Mouse (Mus musculus) neural tube, embryonic 15.5 days (tissue): Measurements from ENCODE around the gene Catip. TPM values are rescaled to one million over a fixed set of nuclear protein-coding genes. Genes with fewer than 3 reads are reported as not detected.
"Not testable (repeated sequence)": the region's sequence is repeated elsewhere in the genome, so short reads cannot be mapped to it uniquely, and the experiment has no call there.

Source experiments
- ATAC-seq: fragments of 200-750 bp; cut with Nextera tagmentation; 2 replicates; pipeline ENCODE4 v1.8.0; 2017; ENCODE audit warnings: mild to moderate bottlenecking, moderate TSS enrichment, moderate library complexity; ENCODE audit not compliant: low FRiP score
- H3K27ac ChIP-seq: fragments of 300-500 bp; sonication (generic); replicated peaks from 2 replicates; pipeline ENCODE4 v1.5.1; 2015; ENCODE audit warnings: mild to moderate bottlenecking, inconsistent platforms
- H3K27me3 ChIP-seq: fragments of 300-500 bp; sonication (generic); replicated peaks from 2 replicates; pipeline ENCODE4 v1.6.1; 2015; ENCODE audit warnings: inconsistent platforms
- H3K36me3 ChIP-seq: fragments of 300-500 bp; sonication (generic); 2 replicates; pipeline ENCODE4 v1.6.1; 2015; ENCODE audit warnings: inconsistent platforms
- H3K4me1 ChIP-seq: fragments of 300-500 bp; sonication (generic); 2 replicates; pipeline ENCODE4 v1.6.1; 2015; ENCODE audit warnings: inconsistent platforms
- H3K4me2 ChIP-seq: fragments of 300-500 bp; sonication (generic); 2 replicates; pipeline ENCODE4 v1.6.1; 2015; ENCODE audit warnings: inconsistent platforms, mild to moderate bottlenecking, moderate library complexity
- H3K4me3 ChIP-seq: fragments of 300-500 bp; sonication (generic); replicated peaks from 2 replicates; pipeline ENCODE4 v1.5.1; 2015; ENCODE audit warnings: mild to moderate bottlenecking, inconsistent platforms
- H3K9ac ChIP-seq: fragments of 300-500 bp; sonication (generic); replicated peaks from 2 replicates; pipeline ENCODE4 v1.6.1; 2015; ENCODE audit warnings: mild to moderate bottlenecking, inconsistent platforms
- H3K9me3 ChIP-seq: fragments of 300-500 bp; sonication (generic); replicated peaks from 2 replicates; pipeline ENCODE4 v1.6.1; 2016; ENCODE audit warnings: inconsistent platforms
- WGBS: fragments of 180-500 bp; shearing (Covaris S2); methylation state at CpG from one replicate; pipeline ENCODE4 v1.1.7; 2015; ENCODE audit warnings: mixed read lengths; 5-methylcytosine and 5-hydroxymethylcytosine counted together
- polyA plus RNA-seq: library from polyadenylated mRNA; unstranded; fragments of >200 nt; fragmentation: Nextera tagmentation; extraction: Ambion mirVana; gene quantifications from 2 replicates; pipeline ENCODE4 v1.2.1, GENCODE M21; 2015

Gene Catip
- polyA plus RNA-seq, 1 experiment from 2014 or later: 1.1 TPM

- no peaks in the 10 kb centered on the region for H3K9me3 ChIP-seq
- H3K27ac ChIP-seq: no peak overlapping the region
- WGBS: 94% methylated on average over 9 of the region's 9 CpGs
- no peak overlapping the region for H3K4me2 ChIP-seq
- no peak for ATAC-seq
- H3K4me1 ChIP-seq: peaks cover 46% of the 10 kb centered on the region
- no peak overlapping the region for H3K4me3 ChIP-seq
- no peak overlapping the region for H3K9ac ChIP-seq
- H3K27me3 ChIP-seq: peaks cover 9% of the 10 kb centered on the region
- H3K36me3 ChIP-seq: peaks cover 6% of the 10 kb centered on the region
These were observed 32.4 kb downstream of the Catip start for GRCm38 (mm10) chr1:74394311-74394710.

DNA sequence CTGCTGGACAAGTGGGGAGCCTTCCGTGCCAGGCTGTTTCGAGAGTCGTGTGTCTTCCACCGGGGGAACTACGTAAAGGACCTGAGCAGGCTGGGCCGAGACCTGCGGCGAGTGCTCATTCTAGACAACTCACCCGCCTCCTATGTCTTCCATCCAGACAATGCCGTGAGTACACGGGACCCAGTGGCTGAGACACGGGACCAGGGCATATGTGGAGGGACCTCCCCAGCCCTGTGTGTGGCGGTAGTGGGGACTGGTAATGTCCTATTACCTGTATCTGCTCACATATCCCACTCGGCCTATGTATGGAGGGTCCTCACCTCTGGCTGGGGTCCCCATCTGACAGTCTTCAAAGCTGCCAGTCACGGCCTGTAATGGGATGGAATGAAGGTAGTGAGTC lies 33.0 kb downstream of the Catip start:
- peaks cover 6% of the 10 kb centered on the region for H3K36me3 ChIP-seq
- ATAC-seq: no peak
- WGBS: 91% methylated on average over 15 of the region's 15 CpGs

GRCm38 (mm10) chr1:74395290-74395689 lies 33.4 kb downstream of the Catip start:
- Histone ChIP-seq H3K27me3 (peaks cover 7% of the 10 kb centered on the region; the same call in 1 of the 2 replicates), H3K9me3 (no peaks in the 10 kb centered on the region), H3K27ac (no peak overlapping the region), H3K4me1 (peaks cover 38% of the 10 kb centered on the region), H3K9ac (no peak overlapping the region), H3K4me2 (no peak overlapping the region), H3K36me3 (peaks cover 6% of the 10 kb centered on the region), H3K4me3 (no peak overlapping the region)
- WGBS: 90% methylated on average over 13 of the region's 13 CpGs
- ATAC-seq: no peak

More for the DNA sequence above, 33.0 kb downstream of the Catip start:
- Histone ChIP-seq H3K27ac (no peak overlapping the region), H3K4me1 (peaks cover 43% of the 10 kb centered on the region), H3K4me3 (no peak overlapping the region), H3K27me3 (peaks cover 7% of the 10 kb centered on the region), H3K4me2 (no peak overlapping the region), H3K9ac (no peak overlapping the region), H3K9me3 (no peaks in the 10 kb centered on the region)

- peak overlapping the region; percentile 81; the same call in 1 of the 2 replicates for H3K27ac ChIP-seq
- WGBS: 10% methylated on average over 12 of the region's 12 CpGs
These were observed 34.7 kb downstream of the Catip start for GRCm38 (mm10) chr1:74396456-74397222.

GRCm38 (mm10) chr1:74397268-74397918 lies 35.5 kb downstream of the Catip start:
- Histone ChIP-seq H3K27ac (peak overlapping the region; percentile 81), H3K9ac (peak overlapping the region; percentile 44), H3K4me2 (peak overlapping the region; percentile 82), H3K9me3 (no peaks in the 10 kb centered on the region), H3K4me3 (peak overlapping the region; percentile 45), H3K27me3 (no peaks in the 10 kb centered on the region), H3K36me3 (peaks cover 6% of the 10 kb centered on the region), H3K4me1 (peaks cover 23% of the 10 kb centered on the region)
- ATAC-seq: peak; percentile 87
- WGBS: under 1% methylated on average over 41 of the region's 41 CpGs

More at GRCm38 (mm10) chr1:74396456-74397222, 34.7 kb downstream of the Catip start:
- not testable (repeated sequence) for H3K9me3 ChIP-seq, H3K36me3 ChIP-seq, H3K27me3 ChIP-seq, ATAC-seq
- peak overlapping the region; percentile 44; the same call in 1 of the 2 replicates for H3K9ac ChIP-seq
- peaks cover 28% of the 10 kb centered on the region for H3K4me1 ChIP-seq
- H3K4me3 ChIP-seq: peak overlapping the region; percentile 45
- H3K4me2 ChIP-seq: peak overlapping the region; percentile 82

DNA sequence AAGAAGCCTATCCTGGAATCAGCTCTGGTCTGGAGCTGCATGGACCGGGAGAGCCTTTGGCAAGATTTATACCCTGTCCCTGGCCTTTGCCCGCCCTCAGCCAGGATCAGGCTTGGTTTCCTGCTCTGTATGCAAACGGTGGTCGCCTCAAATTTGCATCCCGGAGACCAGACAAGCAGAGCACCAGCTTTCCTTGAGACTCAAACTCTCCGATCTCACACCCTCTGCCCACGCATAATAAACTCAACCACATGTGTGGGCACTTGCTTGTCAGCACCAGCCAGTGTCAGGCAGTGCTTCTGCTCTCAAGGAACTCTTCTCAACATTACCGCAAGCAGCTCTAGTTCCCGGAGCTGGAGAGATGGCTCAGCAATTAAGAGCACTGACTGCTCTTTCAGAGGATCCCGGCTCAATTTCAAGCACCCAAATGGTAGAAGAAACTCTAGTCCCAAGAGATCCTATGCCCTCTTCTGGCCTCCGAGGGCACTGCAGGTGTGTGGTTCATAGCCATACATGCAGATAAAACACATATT lies 36.1 kb downstream of the Catip start:
- Histone ChIP-seq H3K4me2 (peak overlapping the region; percentile 82), H3K4me1 (peaks cover 17% of the 10 kb centered on the region), H3K9me3 (no peaks in the 10 kb centered on the region), H3K9ac (peak overlapping the region; percentile 44), H3K36me3 (peaks cover 6% of the 10 kb centered on the region), H3K27me3 (no peaks in the 10 kb centered on the region), H3K4me3 (peak overlapping the region; percentile 45), H3K27ac (peak overlapping the region; percentile 81)
- WGBS: 3% methylated on average over 11 of the region's 11 CpGs
- peak; percentile 27; the same call in 1 of the 2 replicates for ATAC-seq

GRCm38 (mm10) chr1:74400531-74400930 lies 38.6 kb downstream of the Catip start:
- H3K27ac ChIP-seq: no peak overlapping the region
- WGBS: 89% methylated on average over 3 of the region's 3 CpGs
- no peaks in the 10 kb centered on the region for H3K27me3 ChIP-seq
- H3K9me3 ChIP-seq: no peaks in the 10 kb centered on the region
- H3K4me3 ChIP-seq: no peak overlapping the region
- H3K4me2 ChIP-seq: no peak overlapping the region
- H3K9ac ChIP-seq: no peak overlapping the region
- H3K36me3 ChIP-seq: no peaks in the 10 kb centered on the region
- ATAC-seq: no peak
- peaks cover 11% of the 10 kb centered on the region for H3K4me1 ChIP-seq

- no peaks in the 10 kb centered on the region for H3K9me3 ChIP-seq
- WGBS: 55% methylated on average over 16 of the region's 16 CpGs
- peaks cover 11% of the 10 kb centered on the region for H3K4me1 ChIP-seq
- ATAC-seq: no peak
- no peak overlapping the region for H3K4me2 ChIP-seq
- no peak overlapping the region for H3K9ac ChIP-seq
- H3K27ac ChIP-seq: no peak overlapping the region
- H3K4me3 ChIP-seq: no peak overlapping the region
- H3K36me3 ChIP-seq: no peaks in the 10 kb centered on the region
- no peaks in the 10 kb centered on the region for H3K27me3 ChIP-seq
These were observed 39.3 kb downstream of the Catip start for GRCm38 (mm10) chr1:74401015-74401702.

DNA sequence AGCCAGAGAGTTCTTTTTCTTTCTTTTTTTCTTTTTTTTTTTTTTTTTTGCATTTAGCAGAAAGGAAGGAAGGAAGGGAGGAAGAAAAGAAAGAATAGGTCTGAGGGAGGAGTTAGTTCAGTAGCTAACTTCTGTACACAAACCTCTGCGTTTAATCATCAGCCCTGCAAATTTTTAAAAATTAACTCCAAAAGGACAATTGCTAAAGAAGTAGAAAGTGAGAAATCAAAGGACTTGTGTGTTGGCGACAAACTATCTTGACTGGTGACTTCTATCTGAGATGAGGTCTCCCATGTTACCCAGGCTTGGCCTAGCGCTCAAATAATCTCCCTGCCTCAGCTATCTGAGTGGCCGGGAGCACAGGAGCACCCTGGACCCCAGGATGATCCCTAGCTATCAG lies 42.3 kb downstream of the Catip start:
- H3K27ac ChIP-seq: no peak overlapping the region
- H3K4me3 ChIP-seq: no peak overlapping the region

DNA sequence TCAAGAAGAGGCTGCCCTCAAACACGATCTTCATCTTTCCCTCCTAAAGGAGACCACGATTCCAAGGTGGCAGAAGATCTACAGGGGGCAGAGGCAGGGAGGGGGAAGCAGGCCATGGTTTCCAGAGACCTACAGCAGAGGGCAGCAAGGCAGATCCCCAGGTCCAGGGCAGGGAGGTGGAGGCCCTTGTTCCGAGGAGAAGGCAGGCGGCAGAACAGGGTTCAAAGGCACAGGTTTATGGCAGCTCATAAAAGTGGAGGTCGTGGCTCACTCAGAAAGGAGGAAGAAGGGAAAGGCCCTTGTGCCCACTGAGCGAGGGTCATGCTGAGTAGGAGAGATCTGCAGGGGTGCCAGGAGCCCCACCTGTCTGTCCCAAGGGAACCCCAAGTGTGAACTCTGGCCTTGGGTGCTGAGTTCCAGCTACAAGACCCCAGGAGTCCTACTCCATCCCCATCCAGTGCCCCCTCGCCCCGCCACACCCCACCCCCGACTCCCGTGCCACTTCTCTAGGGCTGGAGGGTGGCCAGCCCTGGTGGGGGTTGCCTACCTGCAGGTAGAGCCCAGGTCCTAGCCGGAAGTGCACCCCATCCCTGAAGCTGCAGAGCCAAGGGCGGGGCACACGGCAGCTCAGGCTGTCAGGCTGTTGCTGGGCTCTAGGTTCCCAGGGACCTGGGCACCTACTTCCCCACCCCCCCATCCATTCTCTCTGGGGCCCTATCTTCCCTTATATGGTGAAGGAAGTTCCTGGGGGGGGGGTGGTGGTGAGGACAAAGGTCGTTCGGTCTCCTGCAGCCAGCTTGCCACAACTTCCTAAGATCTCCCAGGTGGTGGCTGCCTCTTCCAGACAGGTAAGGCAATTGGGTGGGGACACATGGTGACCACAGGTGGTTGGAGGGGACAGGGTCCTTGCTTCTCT lies 46.9 kb downstream of the Catip start, which contains the start of gene Vil1:
Gene Vil1, plus strand, starts transcription at position 788 of the 916 bp plus-strand sequence.
- no peak within 1 kb of the TSS for H3K4me2 ChIP-seq
- no peaks in the 10 kb centered on the region for H3K9me3 ChIP-seq
- 36% methylated on average over 15 of the region's 15 CpGs for WGBS
- no peak for ATAC-seq
- no peak within 1 kb of the TSS for H3K4me3 ChIP-seq
- H3K4me1 ChIP-seq: no peaks in the 10 kb centered on the region
- H3K36me3 ChIP-seq: no peaks in the 10 kb centered on the region
- no peak within 1 kb of the TSS for H3K9ac ChIP-seq
- H3K27me3 ChIP-seq: no peaks in the 10 kb centered on the region
- no peak within 1 kb of the TSS for H3K27ac ChIP-seq

More for the DNA sequence above, 42.3 kb downstream of the Catip start:
- Histone ChIP-seq H3K4me2 (no peak overlapping the region), H3K36me3 (no peaks in the 10 kb centered on the region), H3K4me1 (no peaks in the 10 kb centered on the region), H3K9me3 (no peaks in the 10 kb centered on the region), H3K9ac (no peak overlapping the region), H3K27me3 (no peaks in the 10 kb centered on the region)
- ATAC-seq: no peak
- 92% methylated on average over 4 of the region's 4 CpGs for whole genome bisulfite sequencing
